Mouse (Mus musculus): Measurements from ENCODE around the gene Fhl1. TPM values are rescaled to one million over a fixed set of nuclear protein-coding genes. Genes with fewer than 3 reads are reported as not detected.

The Fhl1 gene
- polyA plus RNA-seq, 1 experiment from 2014 or later = 153 TPM

- H3K4me3 ChIP-seq = no peak overlapping the region
- no peaks in the 10 kb centered on the region for H3K4me1 ChIP-seq (replicated peaks)
- no peaks in the 10 kb centered on the region for H3K36me3 ChIP-seq
- no peak overlapping the region for H3K9ac ChIP-seq
- H3K27me3 ChIP-seq (replicated peaks) = no peaks in the 10 kb centered on the region
- 72% methylated on average over 1 of the region's 1 CpGs for WGBS
- no peaks in the 10 kb centered on the region for H3K9me3 ChIP-seq (replicated peaks)
- no peak overlapping the region for H3K4me2 ChIP-seq
- ATAC-seq (ENCODE audit: insufficient number of reproducible peaks, low FRiP score) = no peak
- H3K27ac ChIP-seq (ENCODE audit: poor library complexity, severe bottlenecking) = no peak overlapping the region
Measured at GRCm38 (mm10) chrX:56710522-56710921, 21.1 kb upstream of the Fhl1 start.

GRCm38 (mm10) chrX:56712666-56713065 lies 18.9 kb upstream of the Fhl1 start:
- no peak for ATAC-seq (ENCODE audit: insufficient number of reproducible peaks, low FRiP score)
- H3K9me3 ChIP-seq (replicated peaks) = no peaks in the 10 kb centered on the region
- 69% methylated on average over 1 of the region's 1 CpGs for WGBS

GRCm38 (mm10) chrX:56722559-56722958 lies 9.0 kb upstream of the Fhl1 start:
- Histone ChIP-seq H3K27ac (ENCODE audit: poor library complexity, severe bottlenecking) (no peak overlapping the region), H3K9ac (no peak overlapping the region), H3K36me3 (no peaks in the 10 kb centered on the region), H3K4me3 (no peak overlapping the region), H3K4me1 (replicated peaks) (no peaks in the 10 kb centered on the region), H3K4me2 (no peak overlapping the region), H3K9me3 (replicated peaks) (no peaks in the 10 kb centered on the region), H3K27me3 (replicated peaks) (no peaks in the 10 kb centered on the region)
- 54% methylated on average over 8 of the region's 8 CpGs for WGBS
- ATAC-seq (ENCODE audit: insufficient number of reproducible peaks, low FRiP score) = no peak

More at GRCm38 (mm10) chrX:56712666-56713065, 18.9 kb upstream of the Fhl1 start:
- H3K4me1 ChIP-seq (replicated peaks) = no peaks in the 10 kb centered on the region
- H3K27me3 ChIP-seq (replicated peaks) = no peaks in the 10 kb centered on the region
- H3K9ac ChIP-seq = no peak overlapping the region
- no peak overlapping the region for H3K4me3 ChIP-seq
- H3K4me2 ChIP-seq = no peak overlapping the region
- H3K36me3 ChIP-seq = no peaks in the 10 kb centered on the region
- no peak overlapping the region for H3K27ac ChIP-seq (ENCODE audit: poor library complexity, severe bottlenecking)

GRCm38 (mm10) chrX:56728507-56728906 lies 3.1 kb upstream of the Fhl1 start:
- peak; percentile 79 for ATAC-seq (ENCODE audit: insufficient number of reproducible peaks, low FRiP score)
- Histone ChIP-seq H3K27me3 (replicated peaks) (0 out of 2 replicates have a peak, but pooled peaks cover 4% of the 10 kb centered on the region), H3K9ac (no peak overlapping the region), H3K27ac (ENCODE audit: poor library complexity, severe bottlenecking) (no peak overlapping the region), H3K4me3 (no peak overlapping the region), H3K36me3 (no peaks in the 10 kb centered on the region), H3K9me3 (replicated peaks) (no peaks in the 10 kb centered on the region), H3K4me2 (no peak overlapping the region), H3K4me1 (replicated peaks) (0 out of 2 replicates have a peak, but pooled peaks cover 7% of the 10 kb centered on the region)
- WGBS = 34% methylated on average over 3 of the region's 3 CpGs

GRCm38 (mm10) chrX:56730828-56731305 lies 720 bp upstream of the Fhl1 start:
- ATAC-seq (ENCODE audit: insufficient number of reproducible peaks, low FRiP score) = peak; percentile 22; the same call in 1 of the 2 replicates
- Histone ChIP-seq H3K4me3 (peak overlapping the region; percentile 76), H3K27me3 (replicated peaks) (0 out of 2 replicates have a peak, but pooled peaks cover 4% of the 10 kb centered on the region), H3K36me3 (no peaks in the 10 kb centered on the region), H3K4me1 (replicated peaks) (0 out of 2 replicates have a peak, but pooled peaks cover 7% of the 10 kb centered on the region), H3K9ac (peak overlapping the region; percentile 83), H3K9me3 (replicated peaks) (no peaks in the 10 kb centered on the region), H3K27ac (ENCODE audit: poor library complexity, severe bottlenecking) (peak overlapping the region; percentile 85), H3K4me2 (peak overlapping the region; percentile 65)
- WGBS = 17% methylated on average over 10 of the region's 10 CpGs

- Histone ChIP-seq H3K4me3 (peak overlapping the region; percentile 76), H3K27ac (ENCODE audit: poor library complexity, severe bottlenecking) (no peak overlapping the region), H3K36me3 (no peaks in the 10 kb centered on the region), H3K4me2 (peak overlapping the region; percentile 65), H3K27me3 (replicated peaks) (0 out of 2 replicates have a peak, but pooled peaks cover 4% of the 10 kb centered on the region), H3K9ac (0 out of 2 replicates have a peak overlapping the region, but pooled peaks have one; percentile 51), H3K4me1 (replicated peaks) (peaks cover 15% of the 10 kb centered on the region; the same call in 1 of the 2 replicates), H3K9me3 (replicated peaks) (no peaks in the 10 kb centered on the region)
- ATAC-seq (ENCODE audit: insufficient number of reproducible peaks, low FRiP score) = no peak
- 18% methylated on average over 3 of the region's 3 CpGs for WGBS
Measured at GRCm38 (mm10) chrX:56732401-56732800, 814 bp downstream of the Fhl1 start.

GRCm38 (mm10) chrX:56734436-56734835 lies 2.8 kb downstream of the Fhl1 start:
- 0 out of 2 replicates have a peak, but pooled peaks cover 4% of the 10 kb centered on the region for H3K27me3 ChIP-seq (replicated peaks)
- H3K27ac ChIP-seq (ENCODE audit: poor library complexity, severe bottlenecking) = no peak overlapping the region
- H3K4me2 ChIP-seq = peak overlapping the region; percentile 26; the same call in 1 of the 2 replicates
- WGBS = 29% methylated on average over 5 of the region's 5 CpGs
- H3K9ac ChIP-seq = no peak overlapping the region
- H3K9me3 ChIP-seq (replicated peaks) = no peaks in the 10 kb centered on the region
- ATAC-seq (ENCODE audit: insufficient number of reproducible peaks, low FRiP score) = no peak
- H3K36me3 ChIP-seq = no peaks in the 10 kb centered on the region
- peaks cover 16% of the 10 kb centered on the region; the same call in 1 of the 2 replicates for H3K4me1 ChIP-seq (replicated peaks)
- H3K4me3 ChIP-seq = no peak overlapping the region

GRCm38 (mm10) chrX:56736226-56736625 lies 4.6 kb downstream of the Fhl1 start:
- H3K4me3 ChIP-seq = no peak overlapping the region
- H3K4me1 ChIP-seq (replicated peaks) = peaks cover 9% of the 10 kb centered on the region; the same call in 1 of the 2 replicates
- H3K9ac ChIP-seq = no peak overlapping the region
- no peaks in the 10 kb centered on the region for H3K9me3 ChIP-seq (replicated peaks)
- H3K27me3 ChIP-seq (replicated peaks) = 0 out of 2 replicates have a peak, but pooled peaks cover 2% of the 10 kb centered on the region
- H3K4me2 ChIP-seq = no peak overlapping the region
- no peaks in the 10 kb centered on the region for H3K36me3 ChIP-seq
- no peak for ATAC-seq (ENCODE audit: insufficient number of reproducible peaks, low FRiP score)
- H3K27ac ChIP-seq (ENCODE audit: poor library complexity, severe bottlenecking) = no peak overlapping the region
- WGBS = 56% methylated on average over 1 of the region's 1 CpGs

- Histone ChIP-seq H3K4me1 (replicated peaks) (peaks cover 13% of the 10 kb centered on the region; the same call in 1 of the 2 replicates), H3K27ac (ENCODE audit: poor library complexity, severe bottlenecking) (no peak overlapping the region), H3K9ac (no peak overlapping the region), H3K4me3 (no peak overlapping the region), H3K27me3 (replicated peaks) (no peaks in the 10 kb centered on the region), H3K4me2 (no peak overlapping the region), H3K9me3 (replicated peaks) (no peaks in the 10 kb centered on the region), H3K36me3 (no peaks in the 10 kb centered on the region)
- no peak for ATAC-seq (ENCODE audit: insufficient number of reproducible peaks, low FRiP score)
- 55% methylated on average over 5 of the region's 5 CpGs for WGBS
Measured at GRCm38 (mm10) chrX:56737848-56738554, 6.4 kb downstream of the Fhl1 start.

- Histone ChIP-seq H3K4me2 (no peak overlapping the region), H3K9me3 (replicated peaks) (no peaks in the 10 kb centered on the region), H3K9ac (no peak overlapping the region), H3K27ac (ENCODE audit: poor library complexity, severe bottlenecking) (no peak overlapping the region), H3K4me3 (no peak overlapping the region), H3K36me3 (no peaks in the 10 kb centered on the region), H3K4me1 (replicated peaks) (peaks cover 8% of the 10 kb centered on the region; the same call in 1 of the 2 replicates), H3K27me3 (replicated peaks) (no peaks in the 10 kb centered on the region)
- WGBS = 57% methylated on average over 3 of the region's 3 CpGs
- ATAC-seq (ENCODE audit: insufficient number of reproducible peaks, low FRiP score) = no peak
Measured at GRCm38 (mm10) chrX:56741428-56741827, 9.8 kb downstream of the Fhl1 start.

GRCm38 (mm10) chrX:56751536-56751935 lies 19.9 kb downstream of the Fhl1 start:
- Histone ChIP-seq H3K4me2 (no peak overlapping the region), H3K27me3 (replicated peaks) (no peaks in the 10 kb centered on the region), H3K36me3 (no peaks in the 10 kb centered on the region), H3K4me3 (no peak overlapping the region), H3K9me3 (replicated peaks) (no peaks in the 10 kb centered on the region), H3K9ac (no peak overlapping the region), H3K27ac (ENCODE audit: poor library complexity, severe bottlenecking) (no peak overlapping the region), H3K4me1 (replicated peaks) (peaks cover 4% of the 10 kb centered on the region; the same call in 1 of the 2 replicates)
- 44% methylated on average over 4 of the region's 4 CpGs for WGBS
- ATAC-seq (ENCODE audit: insufficient number of reproducible peaks, low FRiP score) = no peak
